Mouse (Mus musculus): ENCODE data around the gene Ctf1. TPM values are rescaled to one million over a fixed set of nuclear protein-coding genes. Genes with fewer than 3 reads are reported as not detected.

Gene Ctf1
- polyA plus RNA-seq, 1 experiment from 2014 or later: 9.2 TPM

GRCm38 (mm10) chr7:127704598-127704997 lies 7.9 kb upstream of the Ctf1 start:
- 0 out of 2 replicates have a peak, but pooled peaks cover 6% of the 10 kb centered on the region for H3K36me3 ChIP-seq (ENCODE audit: control insufficient read depth, insufficient read depth, low read length)

GRCm38 (mm10) chr7:127705706-127706105 lies 6.8 kb upstream of the Ctf1 start:
- Histone ChIP-seq H3K9ac (ENCODE audit: low read depth, low read length) (no peak overlapping the region), H3K4me1 (replicated peaks; ENCODE audit: control insufficient read depth, insufficient read depth, low read length) (peaks cover 7% of the 10 kb centered on the region), H3K4me3 (ENCODE audit: low read depth, low read length) (no peak overlapping the region), H3K9me3 (ENCODE audit: control insufficient read depth, low read length) (no peaks in the 10 kb centered on the region), H3K27ac (ENCODE audit: low read depth, low read length) (no peak overlapping the region), H3K27me3 (ENCODE audit: control insufficient read depth, insufficient read depth, low read length) (no peaks in the 10 kb centered on the region), H3K4me2 (replicated peaks; ENCODE audit: low read depth, low read length) (no peak overlapping the region), H3K36me3 (ENCODE audit: control insufficient read depth, insufficient read depth, low read length) (0 out of 2 replicates have a peak, but pooled peaks cover 4% of the 10 kb centered on the region)
- DNase-seq (ENCODE audit: low spot score) (no peak), ATAC-seq (ENCODE audit: low FRiP score) (no peak)
- 81% methylated on average over 4 of the region's 4 CpGs for WGBS

More at GRCm38 (mm10) chr7:127704598-127704997, 7.9 kb upstream of the Ctf1 start:
- Histone ChIP-seq H3K4me1 (replicated peaks; ENCODE audit: control insufficient read depth, insufficient read depth, low read length) (peaks cover 7% of the 10 kb centered on the region), H3K9ac (ENCODE audit: low read depth, low read length) (no peak overlapping the region), H3K27me3 (ENCODE audit: control insufficient read depth, insufficient read depth, low read length) (no peaks in the 10 kb centered on the region), H3K9me3 (ENCODE audit: control insufficient read depth, low read length) (no peaks in the 10 kb centered on the region), H3K4me3 (ENCODE audit: low read depth, low read length) (no peak overlapping the region), H3K4me2 (replicated peaks; ENCODE audit: low read depth, low read length) (no peak overlapping the region), H3K27ac (ENCODE audit: low read depth, low read length) (no peak overlapping the region)
- WGBS: 78% methylated on average over 6 of the region's 6 CpGs
- ATAC-seq (ENCODE audit: low FRiP score) (no peak), DNase-seq (ENCODE audit: low spot score) (no peak)

GRCm38 (mm10) chr7:127707045-127707956 lies 5.2 kb upstream of the Ctf1 start:
- peak overlapping the region; percentile 72 for H3K4me2 ChIP-seq (replicated peaks; ENCODE audit: low read depth, low read length)
- peak overlapping the region; percentile 97 for H3K27ac ChIP-seq (ENCODE audit: low read depth, low read length)
- no peak for DNase-seq (ENCODE audit: low spot score)
- ATAC-seq (ENCODE audit: low FRiP score): 0 out of 2 replicates have a peak, but pooled peaks have one; percentile 8
- WGBS: 24% methylated on average over 22 of the region's 22 CpGs
- no peaks in the 10 kb centered on the region for H3K9me3 ChIP-seq (ENCODE audit: control insufficient read depth, low read length)
- H3K4me1 ChIP-seq (replicated peaks; ENCODE audit: control insufficient read depth, insufficient read depth, low read length): peaks cover 9% of the 10 kb centered on the region
- no peaks in the 10 kb centered on the region for H3K27me3 ChIP-seq (ENCODE audit: control insufficient read depth, insufficient read depth, low read length)
- peak overlapping the region; percentile 75 for H3K4me3 ChIP-seq (ENCODE audit: low read depth, low read length)
- H3K9ac ChIP-seq (ENCODE audit: low read depth, low read length): peak overlapping the region; percentile 79
- 0 out of 2 replicates have a peak, but pooled peaks cover 4% of the 10 kb centered on the region for H3K36me3 ChIP-seq (ENCODE audit: control insufficient read depth, insufficient read depth, low read length)

GRCm38 (mm10) chr7:127707957-127708206 lies 4.7 kb upstream of the Ctf1 start:
- Histone ChIP-seq H3K4me2 (replicated peaks; ENCODE audit: low read depth, low read length) (peak overlapping the region; percentile 72), H3K4me1 (replicated peaks; ENCODE audit: control insufficient read depth, insufficient read depth, low read length) (peaks cover 13% of the 10 kb centered on the region)
- WGBS: 0% methylated on average over 5 of the region's 5 CpGs

GRCm38 (mm10) chr7:127708207-127709078 lies 4.1 kb upstream of the Ctf1 start, which contains the start of gene Bcl7c:
Gene Bcl7c (minus strand): TSS chr7:127708933.
- ATAC-seq (ENCODE audit: low FRiP score): peak; percentile 89
- peaks cover 13% of the 10 kb centered on the region for H3K4me1 ChIP-seq (replicated peaks; ENCODE audit: control insufficient read depth, insufficient read depth, low read length)
- peak within 1 kb of the TSS; percentile 97 for H3K27ac ChIP-seq (ENCODE audit: low read depth, low read length)

More at GRCm38 (mm10) chr7:127707957-127708206, 4.7 kb upstream of the Ctf1 start:
- Histone ChIP-seq H3K9ac (ENCODE audit: low read depth, low read length) (peak overlapping the region; percentile 79), H3K27ac (ENCODE audit: low read depth, low read length) (peak overlapping the region; percentile 97), H3K4me3 (ENCODE audit: low read depth, low read length) (peak overlapping the region; percentile 75), H3K36me3 (ENCODE audit: control insufficient read depth, insufficient read depth, low read length) (0 out of 2 replicates have a peak, but pooled peaks cover 4% of the 10 kb centered on the region), H3K27me3 (ENCODE audit: control insufficient read depth, insufficient read depth, low read length) (no peaks in the 10 kb centered on the region), H3K9me3 (ENCODE audit: control insufficient read depth, low read length) (no peaks in the 10 kb centered on the region)
- DNase-seq (ENCODE audit: low spot score): no peak
- ATAC-seq (ENCODE audit: low FRiP score): peak; percentile 28; the same call in 1 of the 2 replicates

GRCm38 (mm10) chr7:127709261-127709979 lies 3.1 kb upstream of the Ctf1 start:
- Histone ChIP-seq H3K4me1 (replicated peaks; ENCODE audit: control insufficient read depth, insufficient read depth, low read length) (peaks cover 13% of the 10 kb centered on the region), H3K27ac (ENCODE audit: low read depth, low read length) (no peak overlapping the region; the same call in 1 of the 2 replicates), H3K4me2 (replicated peaks; ENCODE audit: low read depth, low read length) (peak overlapping the region; percentile 72), H3K9ac (ENCODE audit: low read depth, low read length) (peak overlapping the region; percentile 79; the same call in 1 of the 2 replicates), H3K9me3 (ENCODE audit: control insufficient read depth, low read length) (no peaks in the 10 kb centered on the region), H3K4me3 (ENCODE audit: low read depth, low read length) (peak overlapping the region; percentile 75), H3K36me3 (ENCODE audit: control insufficient read depth, insufficient read depth, low read length) (0 out of 2 replicates have a peak, but pooled peaks cover 4% of the 10 kb centered on the region), H3K27me3 (ENCODE audit: control insufficient read depth, insufficient read depth, low read length) (no peaks in the 10 kb centered on the region)
- no peak for ATAC-seq (ENCODE audit: low FRiP score)
- no peak for DNase-seq (ENCODE audit: low spot score)
- 83% methylated on average over 5 of the region's 5 CpGs for WGBS

More at GRCm38 (mm10) chr7:127708207-127709078, 4.1 kb upstream of the Ctf1 start, which contains the start of gene Bcl7c:
- H3K9ac ChIP-seq (ENCODE audit: low read depth, low read length): peak within 1 kb of the TSS; percentile 79
- no peaks in the 10 kb centered on the region for H3K9me3 ChIP-seq (ENCODE audit: control insufficient read depth, low read length)
- under 1% methylated on average over 63 of the region's 90 CpGs for WGBS
- 0 out of 2 replicates have a peak, but pooled peaks cover 4% of the 10 kb centered on the region for H3K36me3 ChIP-seq (ENCODE audit: control insufficient read depth, insufficient read depth, low read length)
- DNase-seq (ENCODE audit: low spot score): peak; percentile 91
- H3K4me3 ChIP-seq (ENCODE audit: low read depth, low read length): peak within 1 kb of the TSS; percentile 75
- no peaks in the 10 kb centered on the region for H3K27me3 ChIP-seq (ENCODE audit: control insufficient read depth, insufficient read depth, low read length)
- H3K4me2 ChIP-seq (replicated peaks; ENCODE audit: low read depth, low read length): peak within 1 kb of the TSS; percentile 72

GRCm38 (mm10) chr7:127711031-127711430 lies 1.5 kb upstream of the Ctf1 start:
- H3K27me3 ChIP-seq (ENCODE audit: control insufficient read depth, insufficient read depth, low read length): no peaks in the 10 kb centered on the region
- no peak overlapping the region for H3K4me2 ChIP-seq (replicated peaks; ENCODE audit: low read depth, low read length)
- no peaks in the 10 kb centered on the region for H3K9me3 ChIP-seq (ENCODE audit: control insufficient read depth, low read length)
- H3K27ac ChIP-seq (ENCODE audit: low read depth, low read length): no peak overlapping the region
- peaks cover 13% of the 10 kb centered on the region for H3K4me1 ChIP-seq (replicated peaks; ENCODE audit: control insufficient read depth, insufficient read depth, low read length)
- 92% methylated on average over 3 of the region's 3 CpGs for WGBS
- H3K36me3 ChIP-seq (ENCODE audit: control insufficient read depth, insufficient read depth, low read length): 0 out of 2 replicates have a peak, but pooled peaks cover 2% of the 10 kb centered on the region
- no peak overlapping the region for H3K9ac ChIP-seq (ENCODE audit: low read depth, low read length)
- ATAC-seq (ENCODE audit: low FRiP score): no peak
- no peak for DNase-seq (ENCODE audit: low spot score)
- no peak overlapping the region for H3K4me3 ChIP-seq (ENCODE audit: low read depth, low read length)

GRCm38 (mm10) chr7:127711456-127711855 lies 1.1 kb upstream of the Ctf1 start:
- H3K27ac ChIP-seq (ENCODE audit: low read depth, low read length): no peak overlapping the region
- H3K4me3 ChIP-seq (ENCODE audit: low read depth, low read length): no peak overlapping the region
- 77% methylated on average over 3 of the region's 3 CpGs for WGBS
- ATAC-seq (ENCODE audit: low FRiP score) (no peak), DNase-seq (ENCODE audit: low spot score) (no peak)
- H3K9me3 ChIP-seq (ENCODE audit: control insufficient read depth, low read length): no peaks in the 10 kb centered on the region
- no peaks in the 10 kb centered on the region for H3K36me3 ChIP-seq (ENCODE audit: control insufficient read depth, insufficient read depth, low read length)
- no peak overlapping the region for H3K9ac ChIP-seq (ENCODE audit: low read depth, low read length)
- no peak overlapping the region for H3K4me2 ChIP-seq (replicated peaks; ENCODE audit: low read depth, low read length)
- peaks cover 13% of the 10 kb centered on the region for H3K4me1 ChIP-seq (replicated peaks; ENCODE audit: control insufficient read depth, insufficient read depth, low read length)
- no peaks in the 10 kb centered on the region for H3K27me3 ChIP-seq (ENCODE audit: control insufficient read depth, insufficient read depth, low read length)
